Mouse (Mus musculus) small intestine, adult 2 months (tissue): ENCODE measurements around the gene Mpi. TPM values are rescaled to one million over a fixed set of nuclear protein-coding genes. Genes with fewer than 3 reads are reported as not detected.
A peak's percentile ranks its signal among the peaks of the same experiment; 100 is the strongest.

ENCODE experiments used
- H3K27ac ChIP-seq: fragments of 200-500 bp; 2 replicates; pipeline ENCODE4 v1.5.1; 2012; ENCODE audit warnings: low read depth, low read length, control low read depth, inconsistent platforms; ENCODE audit not compliant: insufficient read depth
- H3K27me3 ChIP-seq: fragments of 200-500 bp; 2 replicates; pipeline ENCODE4 v1.6.1; 2012; ENCODE audit warnings: mild to moderate bottlenecking, moderate library complexity, low read length, inconsistent platforms; ENCODE audit not compliant: control insufficient read depth, insufficient read depth
- H3K36me3 ChIP-seq: fragments of 200-500 bp; 2 replicates; pipeline ENCODE4 v1.6.1; 2012; ENCODE audit warnings: mild to moderate bottlenecking, low read length, control low read depth, inconsistent platforms; ENCODE audit not compliant: control insufficient read depth, insufficient read depth
- H3K4me1 ChIP-seq: fragments of 200-500 bp; 2 replicates; pipeline ENCODE4 v1.6.1; 2012; ENCODE audit warnings: low read length, inconsistent platforms, mixed read lengths; ENCODE audit not compliant: control insufficient read depth, insufficient read depth, insufficient read length
- H3K4me3 ChIP-seq: fragments of 200-500 bp; 2 replicates; pipeline ENCODE4 v1.5.1; 2012; ENCODE audit warnings: low read depth, mild to moderate bottlenecking, control low read depth, inconsistent platforms, low read length, moderate library complexity
- CTCF ChIP-seq: fragments of 200-500 bp; IDR thresholded peaks from 2 replicates; pipeline ENCODE4 v1.5.1; 2012; ENCODE audit warnings: low read depth, mild to moderate bottlenecking, control low read depth, inconsistent platforms, low read length, moderate library complexity, mixed read lengths; ENCODE audit not compliant: insufficient replicate concordance, insufficient read length; ENCODE audit errors: extremely low read depth
- POLR2A ChIP-seq: fragments of 200-500 bp; IDR thresholded peaks from 2 replicates; pipeline ENCODE4 v1.6.1; 2012; ENCODE audit warnings: low read depth, mild to moderate bottlenecking, control low read depth, inconsistent platforms, low read length, moderate library complexity
- WGBS: fragments of 180-500 bp; shearing (Covaris S2); methylation state at CpG from one replicate; pipeline ENCODE4 v1.1.7; 2018; 5-methylcytosine and 5-hydroxymethylcytosine counted together
- polyA plus RNA-seq: library from polyadenylated mRNA; depleted of rRNA; stranded (reverse); fragments of >200 nt; gene quantifications from 2 replicates; pipeline ENCODE4 v1.2.3, GENCODE M21; 2012

Mpi gene
- polyA plus RNA-seq, 1 experiment = 117 TPM

DNA sequence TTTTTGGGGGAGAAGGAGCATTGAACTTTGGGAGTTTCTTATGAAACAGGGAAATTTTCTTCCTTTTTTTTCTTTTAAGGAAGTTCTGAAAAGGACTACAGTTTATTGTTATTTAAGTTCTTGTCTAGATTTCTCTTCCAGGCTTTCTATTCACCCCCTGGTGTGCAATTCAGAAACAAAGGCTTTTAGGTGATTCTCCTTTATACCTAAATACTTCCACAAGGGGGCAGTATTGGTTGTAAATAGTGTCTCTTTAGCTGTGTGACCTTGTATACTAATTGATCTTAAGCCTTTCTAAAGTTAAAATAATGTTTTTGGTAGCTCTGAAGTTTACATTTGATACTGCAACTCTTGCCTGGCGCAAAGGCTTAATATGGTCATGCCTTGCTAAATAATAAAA, 28.8 kb downstream of the Mpi start:
- H3K27me3 ChIP-seq = no peaks in the 10 kb centered on the region
- H3K4me3 ChIP-seq = no peak overlapping the region
- peaks cover 3% of the 10 kb centered on the region; the same call in 1 of the 2 replicates for H3K4me1 ChIP-seq
- H3K36me3 ChIP-seq = peaks cover 4% of the 10 kb centered on the region; the same call in 1 of the 2 replicates
- TF ChIP-seq POLR2A (no peak), CTCF (no peak)
- WGBS = 54% methylated on average over 1 of the region's 1 CpGs
- H3K27ac ChIP-seq = no peak overlapping the region

DNA sequence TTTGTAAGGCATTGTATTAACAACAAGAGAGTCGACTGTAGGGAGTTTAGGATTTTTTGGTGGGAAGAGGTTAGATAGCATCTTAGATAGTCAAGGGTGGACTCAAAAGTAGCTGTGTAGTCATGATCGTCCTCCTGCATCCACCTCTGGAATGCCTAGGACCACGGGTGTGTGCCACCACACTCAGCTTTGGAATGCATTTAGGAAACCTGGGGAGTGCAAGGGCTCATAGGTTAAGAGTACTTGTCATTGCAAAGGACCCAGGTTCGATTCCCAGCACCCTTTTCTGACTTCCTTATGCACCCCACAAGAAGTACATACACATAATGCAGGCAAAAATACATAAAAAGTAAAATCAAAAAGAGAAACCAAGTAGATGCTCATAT, 29.7 kb downstream of the Mpi start:
- Histone ChIP-seq H3K4me1 (peaks cover 3% of the 10 kb centered on the region; the same call in 1 of the 2 replicates), H3K36me3 (0 out of 2 replicates have a peak, but pooled peaks cover 2% of the 10 kb centered on the region), H3K27me3 (no peaks in the 10 kb centered on the region), H3K4me3 (peak overlapping the region; percentile 24; the same call in 1 of the 2 replicates), H3K27ac (no peak overlapping the region)
- 38% methylated on average over 4 of the region's 4 CpGs for WGBS
- TF ChIP-seq POLR2A (no peak), CTCF (no peak)

DNA sequence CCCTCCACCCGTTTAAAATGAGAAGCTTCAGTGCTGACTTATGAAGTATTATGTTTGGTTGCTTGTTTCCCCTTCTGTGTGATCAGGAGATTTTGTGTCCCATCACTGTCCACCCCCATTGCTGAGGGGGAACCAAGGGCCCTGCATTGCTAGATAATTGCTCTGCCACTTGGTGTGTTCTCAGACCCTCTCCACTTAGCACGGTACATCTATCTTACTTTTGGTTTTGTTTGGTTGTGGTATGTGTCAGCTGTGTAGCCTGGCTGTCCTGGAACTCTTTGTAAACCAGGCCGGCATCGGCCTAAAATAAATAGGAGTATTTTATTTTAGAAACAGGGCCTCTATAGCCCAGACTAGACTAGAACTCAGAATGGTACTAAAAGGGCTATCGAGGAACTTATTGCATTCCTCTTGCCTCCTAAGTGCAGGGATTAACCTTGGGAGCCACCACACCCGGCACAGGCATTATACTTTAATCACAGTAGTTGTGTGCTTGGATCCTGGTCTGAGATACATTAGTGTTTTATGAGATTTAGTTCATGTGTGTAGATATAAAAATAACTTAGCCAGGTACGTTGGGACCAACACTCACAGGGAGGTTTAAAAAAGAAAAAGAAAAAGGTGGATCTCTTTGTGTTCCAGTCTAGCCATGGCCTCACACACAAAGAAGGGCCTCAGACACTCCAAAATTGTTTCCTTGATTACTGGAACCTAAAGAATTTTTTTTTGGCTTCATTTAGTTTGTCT, 30.3 kb downstream of the Mpi start:
- 8% methylated on average over 7 of the region's 7 CpGs for WGBS
- no peaks in the 10 kb centered on the region for H3K27me3 ChIP-seq
- TF ChIP-seq CTCF (no peak), POLR2A (no peak)
- 0 out of 2 replicates have a peak, but pooled peaks cover 2% of the 10 kb centered on the region for H3K36me3 ChIP-seq
- H3K4me1 ChIP-seq = peaks cover 3% of the 10 kb centered on the region; the same call in 1 of the 2 replicates
- H3K4me3 ChIP-seq = peak overlapping the region; percentile 90
- peak overlapping the region; percentile 97 for H3K27ac ChIP-seq

DNA sequence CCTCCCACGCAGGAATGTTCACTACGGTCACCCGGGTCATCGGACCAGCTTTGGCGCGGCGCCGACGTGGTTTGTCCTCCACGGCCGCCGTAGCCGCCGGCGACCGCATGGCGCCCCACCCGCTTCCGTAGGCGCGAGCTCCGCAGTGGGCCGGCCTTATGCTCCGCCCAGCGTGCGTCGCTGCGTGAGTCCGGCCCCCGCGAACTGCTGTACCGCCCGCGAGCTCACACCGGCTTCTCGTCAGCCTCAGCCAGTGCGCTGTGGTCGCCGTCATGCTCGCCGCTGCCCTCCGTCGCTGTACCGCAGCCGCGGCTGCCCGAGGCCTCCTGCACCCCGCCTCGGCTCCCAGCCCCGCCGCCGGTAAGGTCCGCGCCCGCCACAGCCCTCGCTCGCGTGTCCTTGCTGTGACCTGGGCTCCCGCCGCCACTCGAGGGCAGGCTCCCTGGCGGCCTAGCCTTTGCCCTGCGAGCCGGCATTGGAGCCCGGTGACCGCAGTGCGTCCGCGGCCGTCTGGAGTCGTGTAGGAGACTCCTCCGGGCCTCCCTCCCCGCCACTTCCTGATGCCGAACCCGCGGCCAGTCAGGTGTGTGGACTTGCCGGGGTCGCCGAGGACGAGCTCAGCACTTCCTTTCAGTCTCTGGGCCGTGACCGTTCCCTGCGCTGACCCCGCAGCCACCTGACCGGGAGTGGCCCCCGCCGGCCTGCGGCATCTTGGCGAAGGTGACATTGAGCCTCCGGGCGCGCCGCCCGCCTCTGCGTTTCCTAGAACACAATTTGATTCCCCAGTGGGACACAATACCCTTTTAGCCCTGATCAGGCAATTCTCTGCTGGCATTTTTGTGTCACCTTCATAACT, 31.3 kb downstream of the Mpi start, which contains the start of gene Cox5a:
Gene Cox5a, plus strand, starts transcription at position 219 of the 856 bp plus-strand sequence.
- Histone ChIP-seq H3K4me3 (peak within 1 kb of the TSS; percentile 90), H3K27me3 (no peaks in the 10 kb centered on the region), H3K36me3 (0 out of 2 replicates have a peak, but pooled peaks cover 2% of the 10 kb centered on the region), H3K27ac (peak within 1 kb of the TSS; percentile 97), H3K4me1 (peaks cover 3% of the 10 kb centered on the region; the same call in 1 of the 2 replicates)
- WGBS = under 1% methylated on average over 95 of the region's 95 CpGs
- TF ChIP-seq CTCF = no peak
- peak; percentile 93 for TF ChIP-seq POLR2A

DNA sequence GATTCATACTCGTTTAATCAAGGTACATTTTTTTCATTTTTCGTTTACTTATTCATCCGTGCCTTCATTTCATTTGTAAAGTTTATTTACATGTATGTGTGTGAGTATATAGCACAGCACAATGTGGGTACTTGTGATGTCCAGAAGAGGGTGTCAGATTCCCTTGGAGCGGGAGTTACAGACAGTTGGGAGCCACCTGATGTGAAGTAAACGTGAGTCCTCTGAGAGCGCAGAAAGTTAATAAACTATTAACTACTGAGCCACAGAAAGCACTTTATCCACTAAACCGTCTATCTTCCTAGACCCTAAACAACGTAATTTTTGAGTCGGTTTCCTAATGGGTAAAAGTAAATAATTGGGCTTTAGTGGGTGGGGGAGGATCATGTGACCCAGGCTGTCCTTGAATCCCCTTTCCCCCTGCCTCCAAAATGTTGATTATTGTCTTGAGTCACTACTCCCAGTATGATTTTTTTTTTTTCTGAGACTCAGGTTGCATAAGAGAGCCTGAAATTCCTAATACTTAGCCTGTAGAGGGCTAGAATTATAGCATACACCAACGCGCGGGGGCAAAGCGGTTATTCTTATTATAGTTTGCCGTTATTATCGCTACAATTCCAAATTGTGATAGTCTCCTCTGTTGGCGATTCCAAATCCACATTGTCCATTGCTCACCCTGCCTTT, 32.0 kb downstream of the Mpi start:
- 24% methylated on average over 16 of the region's 16 CpGs for WGBS
- peak overlapping the region; percentile 34; the same call in 1 of the 2 replicates for H3K27ac ChIP-seq
- no peak for TF ChIP-seq CTCF
- TF ChIP-seq POLR2A = no peak
- peak overlapping the region; percentile 90 for H3K4me3 ChIP-seq
- H3K27me3 ChIP-seq = no peaks in the 10 kb centered on the region
- peaks cover 3% of the 10 kb centered on the region; the same call in 1 of the 2 replicates for H3K4me1 ChIP-seq
- 0 out of 2 replicates have a peak, but pooled peaks cover 2% of the 10 kb centered on the region for H3K36me3 ChIP-seq

DNA sequence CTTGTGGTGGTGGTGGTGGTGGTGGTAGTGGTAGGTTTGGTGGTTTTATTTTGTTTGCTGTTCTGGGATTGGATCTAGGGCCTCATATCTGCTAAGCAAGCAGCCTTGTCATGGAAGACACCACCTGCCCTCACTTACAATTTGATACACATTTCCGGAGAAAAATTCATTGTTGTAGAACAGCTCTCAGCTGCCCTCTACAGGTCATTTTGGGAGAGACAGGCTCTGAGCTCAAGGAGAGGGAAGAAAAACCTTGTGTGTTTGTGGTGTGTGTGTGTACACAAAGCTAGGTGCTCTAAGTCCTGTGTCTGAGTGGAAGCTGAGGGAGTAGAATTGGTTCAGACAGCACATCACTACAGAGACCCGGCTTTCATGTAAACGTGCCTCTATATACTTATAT, 35.5 kb downstream of the Mpi start:
- Histone ChIP-seq H3K27ac (no peak overlapping the region), H3K4me3 (no peak overlapping the region), H3K36me3 (no peaks in the 10 kb centered on the region), H3K4me1 (no peaks in the 10 kb centered on the region; the same call in 1 of the 2 replicates), H3K27me3 (no peaks in the 10 kb centered on the region)
- TF ChIP-seq POLR2A = no peak
- TF ChIP-seq CTCF = no peak
- 9% methylated on average over 3 of the region's 3 CpGs for WGBS
